Mouse (Mus musculus): ENCODE results near the gene Il1rl2.

The Il1rl2 gene

GRCm38 (mm10) chr1:40325711-40326327, 1.4 kb downstream of the Il1rl2 start:
- no peak for DNase-seq

- no peak for DNase-seq
Measured at GRCm38 (mm10) chr1:40327604-40328003, 3.2 kb downstream of the Il1rl2 start.

- no peak for DNase-seq
Measured at GRCm38 (mm10) chr1:40329526-40329925, 5.1 kb downstream of the Il1rl2 start.

- DNase-seq: no peak
Measured at GRCm38 (mm10) chr1:40330181-40330580, 5.8 kb downstream of the Il1rl2 start.

GRCm38 (mm10) chr1:40339346-40339745, 14.9 kb downstream of the Il1rl2 start:
- DNase-seq: no peak

GRCm38 (mm10) chr1:40340102-40340501, 15.7 kb downstream of the Il1rl2 start:
- DNase-seq: no peak

GRCm38 (mm10) chr1:40352158-40352903, 27.9 kb downstream of the Il1rl2 start:
- no peak for DNase-seq

GRCm38 (mm10) chr1:40352904-40353286, 28.5 kb downstream of the Il1rl2 start:
- DNase-seq: no peak

GRCm38 (mm10) chr1:40354665-40355064, 30.3 kb downstream of the Il1rl2 start:
- no peak for DNase-seq

GRCm38 (mm10) chr1:40355431-40355843, 31.0 kb downstream of the Il1rl2 start:
- no peak for DNase-seq

- no peak for DNase-seq
Measured at GRCm38 (mm10) chr1:40355904-40356521, 31.6 kb downstream of the Il1rl2 start.

- DNase-seq: no peak
Measured at GRCm38 (mm10) chr1:40357921-40358320, 33.5 kb downstream of the Il1rl2 start.

- no peak for DNase-seq
Measured at GRCm38 (mm10) chr1:40358351-40358750, 33.9 kb downstream of the Il1rl2 start.

- no peak for DNase-seq
Measured at GRCm38 (mm10) chr1:40358771-40359181, 34.4 kb downstream of the Il1rl2 start.

- no peak for DNase-seq
Measured at GRCm38 (mm10) chr1:40359731-40360130, 35.3 kb downstream of the Il1rl2 start.

GRCm38 (mm10) chr1:40360969-40361368, 36.6 kb downstream of the Il1rl2 start:
- DNase-seq: no peak

GRCm38 (mm10) chr1:40361596-40361995, 37.2 kb downstream of the Il1rl2 start:
- no peak for DNase-seq

GRCm38 (mm10) chr1:40362784-40363183, 38.4 kb downstream of the Il1rl2 start:
- DNase-seq: no peak

- DNase-seq: no peak
Measured at GRCm38 (mm10) chr1:40372951-40373350, 48.5 kb downstream of the Il1rl2 start.

GRCm38 (mm10) chr1:40375148-40375547, 50.7 kb downstream of the Il1rl2 start:
- DNase-seq: no peak

- no peak for DNase-seq
Measured at GRCm38 (mm10) chr1:40376745-40377144, 52.3 kb downstream of the Il1rl2 start.

- peak; percentile 29 for DNase-seq
Measured at GRCm38 (mm10) chr1:40378794-40379193, 54.4 kb downstream of the Il1rl2 start.

GRCm38 (mm10) chr1:40380111-40380510, 55.7 kb downstream of the Il1rl2 start:
- DNase-seq: peak; percentile 6

GRCm38 (mm10) chr1:40380990-40381389, 56.6 kb downstream of the Il1rl2 start:
- no peak for DNase-seq

Data from cerebellum, adult 11 months (tissue).